Mouse (Mus musculus): Measurements from ENCODE around the gene Prss36. TPM values are rescaled to one million over a fixed set of nuclear protein-coding genes. Genes with fewer than 3 reads are reported as not detected.

Prss36 gene
- polyA plus RNA-seq, 1 experiment, result 15.8 TPM

DNA sequence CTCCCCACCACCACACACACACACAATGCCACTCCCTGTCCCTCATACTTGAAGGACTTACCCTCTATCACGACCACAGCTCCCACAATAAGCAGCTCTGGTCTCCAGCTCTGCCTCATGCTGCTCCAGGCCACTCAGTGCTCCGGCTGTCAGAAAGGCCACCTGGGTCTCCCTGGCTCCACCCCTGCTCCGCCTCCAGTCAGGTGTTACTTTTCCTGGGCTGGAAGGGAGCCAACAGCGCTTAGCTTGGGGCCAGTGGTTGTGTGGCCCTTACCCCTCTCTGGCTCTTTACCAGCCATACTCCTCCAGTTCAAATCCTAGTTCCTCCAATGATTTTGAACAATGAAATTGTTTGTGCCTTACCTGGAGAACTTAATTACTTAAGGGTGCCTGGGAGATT lies 55.7 kb downstream of the Prss36 start, which contains the start of gene Prss53:
Prss53 (minus strand) TSS at position 173 of the 400 bp plus-strand sequence.
- Histone ChIP-seq H3K27ac (ENCODE audit: control insufficient read depth, insufficient read depth, low read length) (no peak within 1 kb of the TSS), H3K4me3 (ENCODE audit: control insufficient read depth, insufficient read depth, low read length) (no peak within 1 kb of the TSS), H3K27me3 (ENCODE audit: control insufficient read depth, insufficient read depth, low read length) (no peaks in the 10 kb centered on the region), H3K4me1 (replicated peaks; ENCODE audit: control insufficient read depth, insufficient read depth, low read length) (peaks cover 6% of the 10 kb centered on the region), H3K36me3 (ENCODE audit: control insufficient read depth, insufficient read depth, low read length) (peaks cover 30% of the 10 kb centered on the region)
- no peak for TF ChIP-seq CTCF (IDR thresholded peaks at IDR 0.05; ENCODE audit: borderline replicate concordance, control insufficient read depth, extremely low read depth, insufficient read depth, low read length, poor library complexity)
- no peak for TF ChIP-seq POLR2A (IDR thresholded peaks at IDR 0.05; ENCODE audit: control insufficient read depth, extremely low read depth, insufficient read depth, low read length, poor library complexity)
- no peak for DNase-seq
- 82% methylated on average over 4 of the region's 4 CpGs for WGBS

DNA sequence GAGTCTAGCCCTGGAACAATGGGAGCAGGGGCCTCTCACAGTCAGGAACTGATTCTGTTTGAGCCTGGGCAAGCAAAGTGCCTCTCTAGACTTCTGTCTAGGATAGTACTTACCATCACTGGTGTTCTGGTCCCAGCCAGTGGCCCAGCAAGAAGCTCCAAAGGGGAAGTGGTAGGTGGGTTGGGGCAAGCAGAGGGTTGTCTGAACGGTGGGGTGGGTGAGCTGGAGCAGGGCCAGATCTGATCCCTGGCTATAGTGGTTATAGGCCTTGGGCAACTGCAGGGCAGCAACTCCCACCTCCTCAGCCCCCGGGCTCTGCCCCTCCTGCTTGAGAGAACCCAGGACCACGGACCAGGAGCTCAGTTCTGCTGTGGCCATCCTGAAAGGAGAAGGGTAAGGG lies 57.7 kb downstream of the Prss36 start:
- Histone ChIP-seq H3K27me3 (ENCODE audit: control insufficient read depth, insufficient read depth, low read length) (no peaks in the 10 kb centered on the region), H3K27ac (ENCODE audit: control insufficient read depth, insufficient read depth, low read length) (no peak overlapping the region), H3K4me1 (replicated peaks; ENCODE audit: control insufficient read depth, insufficient read depth, low read length) (peaks cover 15% of the 10 kb centered on the region), H3K4me3 (ENCODE audit: control insufficient read depth, insufficient read depth, low read length) (no peak overlapping the region), H3K36me3 (ENCODE audit: control insufficient read depth, insufficient read depth, low read length) (peaks cover 42% of the 10 kb centered on the region)
- TF ChIP-seq POLR2A (IDR thresholded peaks at IDR 0.05; ENCODE audit: control insufficient read depth, extremely low read depth, insufficient read depth, low read length, poor library complexity), result no peak
- no peak for DNase-seq
- WGBS, result 25% methylated on average over 3 of the region's 3 CpGs

DNA sequence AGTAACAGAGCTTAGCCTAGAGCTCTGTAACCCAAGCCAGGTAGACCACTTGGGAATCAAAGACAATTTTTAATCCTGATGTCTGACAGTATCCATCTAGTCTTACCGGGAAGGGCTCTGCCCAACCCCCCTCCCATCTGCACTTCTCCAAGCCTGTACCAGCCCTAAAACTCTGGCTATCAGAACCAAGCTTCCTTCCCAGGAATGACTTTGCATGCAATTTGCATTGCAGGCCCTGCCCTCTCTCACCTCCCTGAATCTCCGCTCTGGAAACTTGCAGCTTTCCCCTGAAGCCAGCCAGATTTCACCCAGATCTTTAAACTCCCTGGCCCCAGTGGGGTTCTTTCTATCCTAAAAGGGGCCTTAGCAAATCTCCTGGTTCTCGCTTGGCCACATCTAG lies 58.7 kb downstream of the Prss36 start:
- TF ChIP-seq POLR2A (IDR thresholded peaks at IDR 0.05; ENCODE audit: control insufficient read depth, extremely low read depth, insufficient read depth, low read length, poor library complexity), result no peak
- no peak for TF ChIP-seq CTCF (IDR thresholded peaks at IDR 0.05; ENCODE audit: borderline replicate concordance, control insufficient read depth, extremely low read depth, insufficient read depth, low read length, poor library complexity)
- WGBS, result 83% methylated on average over 3 of the region's 3 CpGs
- Histone ChIP-seq H3K27ac (ENCODE audit: control insufficient read depth, insufficient read depth, low read length) (no peak overlapping the region; the same call in 1 of the 2 replicates), H3K36me3 (ENCODE audit: control insufficient read depth, insufficient read depth, low read length) (peaks cover 51% of the 10 kb centered on the region), H3K4me1 (replicated peaks; ENCODE audit: control insufficient read depth, insufficient read depth, low read length) (peaks cover 21% of the 10 kb centered on the region), H3K27me3 (ENCODE audit: control insufficient read depth, insufficient read depth, low read length) (no peaks in the 10 kb centered on the region), H3K4me3 (ENCODE audit: control insufficient read depth, insufficient read depth, low read length) (no peak overlapping the region)
- no peak for DNase-seq

DNA sequence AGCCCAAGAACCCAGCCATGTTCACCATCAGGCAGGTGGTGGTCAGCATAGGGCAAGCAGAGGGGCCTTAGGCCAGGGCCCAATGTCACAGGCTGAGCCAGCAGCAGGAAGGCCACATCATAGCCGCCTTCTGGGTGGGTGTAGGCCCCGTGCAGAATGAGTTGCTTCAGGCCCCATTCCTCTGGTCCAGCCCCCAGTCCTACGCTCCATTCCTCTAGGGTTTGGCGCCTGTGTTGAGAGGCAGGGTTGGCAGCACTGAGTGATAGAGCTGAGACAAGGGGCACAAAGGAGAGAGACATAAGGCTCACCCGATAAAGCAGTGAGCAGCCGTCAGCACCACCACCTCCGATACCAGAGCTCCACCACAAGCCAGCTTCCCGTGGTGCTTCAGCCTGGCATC lies 59.3 kb downstream of the Prss36 start:
- WGBS, result 92% methylated on average over 8 of the region's 8 CpGs
- Histone ChIP-seq H3K27me3 (ENCODE audit: control insufficient read depth, insufficient read depth, low read length) (no peaks in the 10 kb centered on the region), H3K36me3 (ENCODE audit: control insufficient read depth, insufficient read depth, low read length) (peaks cover 57% of the 10 kb centered on the region), H3K4me1 (replicated peaks; ENCODE audit: control insufficient read depth, insufficient read depth, low read length) (peaks cover 21% of the 10 kb centered on the region), H3K27ac (ENCODE audit: control insufficient read depth, insufficient read depth, low read length) (no peak overlapping the region), H3K4me3 (ENCODE audit: control insufficient read depth, insufficient read depth, low read length) (no peak overlapping the region)
- DNase-seq, result no peak
- TF ChIP-seq POLR2A (IDR thresholded peaks at IDR 0.05; ENCODE audit: control insufficient read depth, extremely low read depth, insufficient read depth, low read length, poor library complexity), result no peak
- TF ChIP-seq CTCF (IDR thresholded peaks at IDR 0.05; ENCODE audit: borderline replicate concordance, control insufficient read depth, extremely low read depth, insufficient read depth, low read length, poor library complexity), result no peak

DNA sequence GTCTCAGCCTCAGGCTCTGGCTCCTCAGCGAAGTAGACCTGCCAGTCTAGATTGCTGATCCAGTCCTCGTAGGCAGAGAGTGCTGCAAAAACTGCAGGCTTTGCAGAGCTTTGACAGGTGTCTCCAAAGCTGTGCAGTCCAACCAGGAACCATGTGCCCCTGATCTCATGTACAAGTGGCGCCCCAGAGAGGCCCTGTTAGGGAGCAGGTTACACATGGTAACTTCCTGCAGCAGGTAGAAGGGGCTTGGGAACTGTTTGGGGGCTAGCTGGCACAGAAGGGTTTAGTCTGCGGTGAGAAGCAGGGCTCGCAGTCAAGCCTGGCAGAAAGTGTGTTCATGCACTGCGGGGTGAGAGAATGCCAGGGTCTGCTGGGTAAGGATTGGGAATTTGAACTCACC lies 60.0 kb downstream of the Prss36 start:
- Histone ChIP-seq H3K36me3 (ENCODE audit: control insufficient read depth, insufficient read depth, low read length) (peaks cover 63% of the 10 kb centered on the region), H3K4me3 (ENCODE audit: control insufficient read depth, insufficient read depth, low read length) (no peak overlapping the region), H3K27me3 (ENCODE audit: control insufficient read depth, insufficient read depth, low read length) (no peaks in the 10 kb centered on the region), H3K27ac (ENCODE audit: control insufficient read depth, insufficient read depth, low read length) (no peak overlapping the region), H3K4me1 (replicated peaks; ENCODE audit: control insufficient read depth, insufficient read depth, low read length) (peaks cover 21% of the 10 kb centered on the region)
- 89% methylated on average over 6 of the region's 6 CpGs for WGBS
- TF ChIP-seq CTCF (IDR thresholded peaks at IDR 0.05; ENCODE audit: borderline replicate concordance, control insufficient read depth, extremely low read depth, insufficient read depth, low read length, poor library complexity) (no peak), POLR2A (IDR thresholded peaks at IDR 0.05; ENCODE audit: control insufficient read depth, extremely low read depth, insufficient read depth, low read length, poor library complexity) (no peak)
- DNase-seq, result no peak

DNA sequence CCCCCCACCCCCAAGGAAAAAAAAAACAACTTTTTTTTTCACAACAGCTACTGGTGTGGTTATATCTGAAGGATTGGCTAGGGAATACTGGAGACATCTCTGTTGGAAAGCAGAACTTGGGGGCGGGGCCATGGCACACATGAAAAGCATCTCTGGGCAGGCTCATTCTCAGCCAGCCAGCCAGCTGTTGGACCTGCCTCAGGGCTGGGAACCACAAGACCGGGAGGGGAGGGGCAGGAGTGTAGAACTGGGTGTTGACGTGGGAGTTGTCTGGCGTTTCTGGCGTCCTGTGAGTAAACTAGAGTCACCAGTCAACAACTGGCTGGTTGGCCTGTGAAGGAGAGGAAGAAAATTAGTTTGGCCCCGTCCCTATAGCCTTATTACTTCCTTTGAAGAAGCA lies 60.6 kb downstream of the Prss36 start:
- Histone ChIP-seq H3K27me3 (ENCODE audit: control insufficient read depth, insufficient read depth, low read length) (no peaks in the 10 kb centered on the region), H3K36me3 (ENCODE audit: control insufficient read depth, insufficient read depth, low read length) (peaks cover 69% of the 10 kb centered on the region), H3K27ac (ENCODE audit: control insufficient read depth, insufficient read depth, low read length) (no peak overlapping the region), H3K4me3 (ENCODE audit: control insufficient read depth, insufficient read depth, low read length) (no peak overlapping the region), H3K4me1 (replicated peaks; ENCODE audit: control insufficient read depth, insufficient read depth, low read length) (peaks cover 21% of the 10 kb centered on the region)
- 37% methylated on average over 6 of the region's 6 CpGs for WGBS
- DNase-seq, result no peak
- TF ChIP-seq POLR2A (IDR thresholded peaks at IDR 0.05; ENCODE audit: control insufficient read depth, extremely low read depth, insufficient read depth, low read length, poor library complexity), result no peak
- TF ChIP-seq CTCF (IDR thresholded peaks at IDR 0.05; ENCODE audit: borderline replicate concordance, control insufficient read depth, extremely low read depth, insufficient read depth, low read length, poor library complexity), result no peak

Other genes starting within 250 kb of the Prss36 start
- 61.2 and 76.1 TPM in 2 replicates for gene Bcl7c, start 237.8 kb downstream of the Prss36 start, polyA plus RNA-seq (2012; rRNA removed)
- gene Ctf1, start 234.0 kb downstream of the Prss36 start, polyA plus RNA-seq (2012; rRNA removed), result 15.8 and 16.3 TPM in 2 replicates
- gene Ctf2, start 214.6 kb downstream of the Prss36 start, polyA plus RNA-seq (2012; rRNA removed), result not detected in 2 replicates
- 38.9 and 43.7 TPM in 2 replicates for gene Fbxl19, start 202.2 kb downstream of the Prss36 start, polyA plus RNA-seq (2012; rRNA removed)
- gene Orai3, start 176.9 kb downstream of the Prss36 start, polyA plus RNA-seq (2012; rRNA removed), result 23.8 and 27.0 TPM in 2 replicates
- gene Setd1a, start 170.1 kb downstream of the Prss36 start, polyA plus RNA-seq (2012; rRNA removed), result 29.9 and 36.7 TPM in 2 replicates
- gene Gm49388, start 161.1 kb downstream of the Prss36 start, polyA plus RNA-seq (2012; rRNA removed), result not detected in 2 replicates
- gene Hsd3b7, start 146.1 kb downstream of the Prss36 start, polyA plus RNA-seq (2012; rRNA removed), result 25.9 and 30.1 TPM in 2 replicates
- 76.1 and 93.3 TPM in 2 replicates for gene Stx4a, start 122.4 kb downstream of the Prss36 start, polyA plus RNA-seq (2012; rRNA removed)
- 3.4 and 4.2 TPM in 2 replicates for gene Stx1b, start 122.2 kb downstream of the Prss36 start, polyA plus RNA-seq (2012; rRNA removed)
- gene Zfp646, start 70.5 kb downstream of the Prss36 start, polyA plus RNA-seq (2012; rRNA removed), result 61.3 and 64.2 TPM in 2 replicates
- 23.9 and 34.9 TPM in 2 replicates for gene Zfp668, start 69.9 kb downstream of the Prss36 start, polyA plus RNA-seq (2012; rRNA removed)
- gene Prss53, start 55.8 kb downstream of the Prss36 start, polyA plus RNA-seq (2012; rRNA removed), result 2.0 and 2.5 TPM in 2 replicates
- not detected in 2 replicates for gene Gm21974, start 51.3 kb downstream of the Prss36 start, polyA plus RNA-seq (2012; rRNA removed)
- 56.9 and 75.1 TPM in 2 replicates for gene Vkorc1, start 51.1 kb downstream of the Prss36 start, polyA plus RNA-seq (2012; rRNA removed)
- gene Bckdk, start 42.6 kb downstream of the Prss36 start, polyA plus RNA-seq (2012; rRNA removed), result 94.9 and 103 TPM in 2 replicates
- gene Kat8, start 34.2 kb downstream of the Prss36 start, polyA plus RNA-seq (2012; rRNA removed), result 25.5 and 29.4 TPM in 2 replicates
- 5.4 and 6.9 TPM in 2 replicates for gene Prss8, start 16.6 kb downstream of the Prss36 start, polyA plus RNA-seq (2012; rRNA removed)
- 478 and 527 TPM in 2 replicates for gene Fus, start 20.7 kb upstream of the Prss36 start, polyA plus RNA-seq (2012; rRNA removed)
- 420 and 521 TPM in 2 replicates for gene Pycard, start 47.1 kb upstream of the Prss36 start, polyA plus RNA-seq (2012; rRNA removed)
- 1.4 and 13.4 TPM in 2 replicates for gene Trim72, start 57.2 kb upstream of the Prss36 start, polyA plus RNA-seq (2012; rRNA removed)
- 7.9 and 9.6 TPM in 2 replicates for gene Itgam, start 115.9 kb upstream of the Prss36 start, polyA plus RNA-seq (2012; rRNA removed)
- gene Gm49368, start 116.0 kb upstream of the Prss36 start, polyA plus RNA-seq (2012; rRNA removed), result 0.03 TPM in 1 of 2 replicates, not detected in the other
- 9.4 and 14.7 TPM in 2 replicates for gene Itgax, start 182.8 kb upstream of the Prss36 start, polyA plus RNA-seq (2012; rRNA removed)
- 6.9 and 7.7 TPM in 2 replicates for gene Itgad, start 207.7 kb upstream of the Prss36 start, polyA plus RNA-seq (2012; rRNA removed)